Mouse (Mus musculus) monocyte, adult 59 days (primary cell): Measurements from ENCODE around the gene Myh15. TPM values are rescaled to one million over a fixed set of nuclear protein-coding genes. Genes with fewer than 3 reads are reported as not detected.

Experiments used
- total RNA-seq, 2 experiments: library from RNA; stranded (reverse); gene quantifications; one replicate each; pipeline ENCODE4 v1.2.4; 2023

Myh15 gene
- under 1 TPM; 0.08 to 0.12 TPM for total RNA-seq

DNA sequence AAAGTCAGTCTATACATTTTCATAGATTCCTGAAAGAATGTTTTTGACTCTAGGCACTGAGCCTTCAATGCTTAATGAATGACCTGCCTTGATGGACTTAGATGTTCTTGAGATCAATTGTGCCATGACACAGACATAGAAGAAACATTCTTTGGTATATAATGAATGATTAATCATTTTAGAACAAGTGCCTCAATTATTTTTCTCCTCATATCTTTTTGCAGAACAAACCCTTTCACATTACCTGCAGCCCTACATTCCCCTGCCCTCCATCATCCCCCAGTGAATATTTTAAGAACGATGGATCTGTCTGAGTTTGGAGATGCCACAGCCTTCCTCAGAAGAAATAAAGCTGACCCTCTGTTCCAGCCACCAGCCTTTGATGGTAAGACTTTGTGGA, at the start of gene Myh15:
Gene Myh15 (plus strand): TSS at position 301 of the 400 bp plus-strand sequence.

Other genes starting within 250 kb of the Myh15 start
- not detected for gene Retnlb, start 240.6 kb upstream of the Myh15 start, total RNA-seq
- under 1 TPM in 1 of 2 experiments, not detected in 1; 0.97 TPM for gene Retnla, start 214.9 kb upstream of the Myh15 start, total RNA-seq
- 1 to 10 TPM; 2.5 to 2.6 TPM for gene Retnlg, start 184.9 kb upstream of the Myh15 start, total RNA-seq
- 1 to 10 TPM; 6.3 to 7.1 TPM for gene Dzip3, start 63.3 kb upstream of the Myh15 start, total RNA-seq
- gene Cip2a, start 63.3 kb upstream of the Myh15 start, total RNA-seq = 1 to 10 TPM; 1.5 to 3.2 TPM